In the genomic region with DNA sequence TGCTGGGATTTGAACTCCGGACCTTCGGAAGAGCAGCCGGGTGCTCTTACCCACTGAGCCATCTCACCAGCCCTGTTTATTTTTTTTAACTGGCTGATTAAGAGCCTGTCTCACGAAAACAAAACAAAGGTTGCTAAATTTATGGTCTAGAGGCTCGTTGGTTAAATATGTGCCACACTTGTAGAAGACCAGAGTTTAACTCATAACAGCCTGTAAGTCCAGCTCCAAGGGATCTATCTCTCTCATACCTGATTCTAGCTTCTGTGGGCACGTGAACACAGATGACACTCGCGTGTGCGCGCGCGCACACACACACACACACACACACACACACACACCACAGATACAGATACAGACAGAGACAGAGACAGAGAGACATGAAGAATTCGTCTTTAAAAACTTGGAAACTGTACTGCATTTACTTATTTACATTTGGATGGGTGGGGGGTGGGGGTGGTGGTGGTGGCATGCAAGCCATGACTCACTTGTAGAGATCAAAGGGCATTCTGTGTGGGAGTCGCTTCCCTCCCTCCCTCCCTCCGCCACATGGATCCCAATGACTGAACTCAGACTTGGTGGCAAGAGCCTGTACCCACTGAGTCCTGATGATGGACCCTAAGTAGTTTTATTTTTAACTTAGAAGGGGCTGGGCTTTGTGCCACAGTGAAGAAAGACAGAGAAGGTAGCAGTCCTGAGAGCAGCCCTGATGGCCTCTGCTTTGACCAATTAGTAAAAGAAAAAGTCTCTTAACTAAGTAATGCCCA, we compare ENCODE assay signal across 22 mouse cellular contexts. TPM values are rescaled to one million over a fixed set of nuclear protein-coding genes. Genes with fewer than 3 reads are reported as not detected.
A peak's percentile ranks its signal among the peaks of the same experiment; 100 is the strongest.
DNase-seq lines count a peak whose midpoint lies in the region; ATAC-seq and TF ChIP-seq lines count a peak whose summit lies in the region.
"Had no signal": no experiment of that assay in that cellular context is flagged by ENCODE, and none has a peak within 500 bp of the region (broad histone marks: within the 10 kb centered on the region; RNA-seq: fewer than 3 reads in every experiment).

No protein-coding gene starts in this region.

- ATAC-seq in intestine, embryonic 15.5 days = peak; percentile 71
- peak; percentile 88 for ATAC-seq in liver, postnatal 0 days
- ATAC-seq: CD4-positive, CD25-positive, alpha-beta regulatory T cell, adult 4 months; inflammation-experienced regulatory T-cells, adult 6 months had no signal

- H3K27ac ChIP-seq in kidney, adult 2 months (ENCODE audit: insufficient read depth, low read depth, low read length) = no peak overlapping the region
- H3K27ac ChIP-seq in ES-Bruce4 (ENCODE audit: insufficient read depth, low read length) = peak overlapping the region; percentile 59; the same call in 1 of the 2 replicates
- no peak overlapping the region for H3K27ac ChIP-seq in intestine, embryonic 15.5 days
- no peak overlapping the region for H3K27ac ChIP-seq in liver, postnatal 0 days (ENCODE audit: low read depth)
- H3K27ac ChIP-seq: forebrain, embryonic 12.5 days; neural tube, embryonic 12.5 days had no signal

- 45% methylated on average over 15 of the region's 15 CpGs for WGBS in kidney, adult 2 months
- 63% methylated on average over 15 of the region's 15 CpGs for WGBS in intestine, embryonic 15.5 days
- WGBS in liver, postnatal 0 days (ENCODE audit: insufficient replicate concordance) = 78% methylated on average over 15 of the region's 15 CpGs

- TF ChIP-seq POLR2A in kidney, adult 2 months (IDR thresholded peaks at IDR 0.05; ENCODE audit: low read depth, low read length) = no peak
- no peak for TF ChIP-seq POLR2A in ES-Bruce4 (IDR thresholded peaks at IDR 0.05; ENCODE audit: insufficient read depth, low read length)

- TF ChIP-seq EP300 in ES-Bruce4 (IDR thresholded peaks at IDR 0.05; ENCODE audit: insufficient read depth, low read depth, low read length) = no peak
- no peak for TF ChIP-seq EP300 in liver, postnatal 0 days (IDR thresholded peaks at IDR 0.05; ENCODE audit: low read depth)

- no peaks in the 10 kb centered on the region for H3K4me1 ChIP-seq in kidney, adult 2 months (ENCODE audit: control insufficient read depth, insufficient read depth, low read length)
- H3K4me1 ChIP-seq in ES-Bruce4 (ENCODE audit: control insufficient read depth, insufficient read depth, low read length) = peaks cover 9% of the 10 kb centered on the region
- peaks cover 12% of the 10 kb centered on the region for H3K4me1 ChIP-seq in intestine, embryonic 15.5 days (replicated peaks)
- peaks cover 4% of the 10 kb centered on the region; the same call in 1 of the 2 replicates for H3K4me1 ChIP-seq in liver, postnatal 0 days (ENCODE audit: insufficient read depth)

- no peak overlapping the region for H3K9ac ChIP-seq in ES-Bruce4 (ENCODE audit: low read depth, poor library complexity, severe bottlenecking)
- no peak overlapping the region for H3K9ac ChIP-seq in intestine, embryonic 15.5 days
- no peak overlapping the region for H3K9ac ChIP-seq in liver, postnatal 0 days (replicated peaks)
- H3K9ac ChIP-seq: forebrain, embryonic 12.5 days; neural tube, embryonic 12.5 days had no signal

- no peaks in the 10 kb centered on the region for H3K9me3 ChIP-seq in ES-Bruce4 (replicated peaks; ENCODE audit: control insufficient read depth, insufficient read depth, low read length, poor library complexity, severe bottlenecking)
- H3K9me3 ChIP-seq in intestine, embryonic 15.5 days = no peaks in the 10 kb centered on the region
- no peaks in the 10 kb centered on the region for H3K9me3 ChIP-seq in liver, postnatal 0 days (ENCODE audit: low read length)
- H3K9me3 ChIP-seq: forebrain, embryonic 12.5 days; neural tube, embryonic 12.5 days had no signal

- H3K27me3 ChIP-seq in kidney, adult 2 months (replicated peaks; ENCODE audit: control insufficient read depth, insufficient read depth, low read length) = no peaks in the 10 kb centered on the region
- no peaks in the 10 kb centered on the region for H3K27me3 ChIP-seq in ES-Bruce4 (ENCODE audit: control insufficient read depth, insufficient read depth, low read length, poor library complexity, severe bottlenecking)
- no peaks in the 10 kb centered on the region for H3K27me3 ChIP-seq in intestine, embryonic 15.5 days (replicated peaks)
- H3K27me3 ChIP-seq in liver, postnatal 0 days (ENCODE audit: insufficient read depth, low read length) = no peaks in the 10 kb centered on the region
- H3K27me3 ChIP-seq: forebrain, embryonic 12.5 days; neural tube, embryonic 12.5 days had no signal

- TF ChIP-seq CTCF in kidney, adult 2 months (conservative IDR thresholded peaks at IDR 0.05; ENCODE audit: insufficient read depth, insufficient read length, low read depth, low read length) = no peak
- no peak for TF ChIP-seq CTCF in ES-Bruce4 (IDR thresholded peaks at IDR 0.05; ENCODE audit: low read depth, low read length)
- no peak for TF ChIP-seq CTCF in liver, postnatal 0 days (IDR thresholded peaks at IDR 0.05; ENCODE audit: low read depth)

- no peaks in the 10 kb centered on the region for H3K36me3 ChIP-seq in kidney, adult 2 months (ENCODE audit: control insufficient read depth, insufficient read depth, low read length)
- H3K36me3 ChIP-seq in ES-Bruce4 (ENCODE audit: control insufficient read depth, insufficient read depth, low read length, poor library complexity, severe bottlenecking) = no peaks in the 10 kb centered on the region
- H3K36me3 ChIP-seq in intestine, embryonic 15.5 days = no peaks in the 10 kb centered on the region
- H3K36me3 ChIP-seq in liver, postnatal 0 days (replicated peaks; ENCODE audit: insufficient read depth, low read length) = no peaks in the 10 kb centered on the region
- H3K36me3 ChIP-seq: forebrain, embryonic 12.5 days; neural tube, embryonic 12.5 days had no signal

- H3K4me2 ChIP-seq in intestine, embryonic 15.5 days (replicated peaks) = no peak overlapping the region
- H3K4me2 ChIP-seq in liver, postnatal 0 days (ENCODE audit: low read depth, low read length) = no peak overlapping the region
- H3K4me2 ChIP-seq: forebrain, embryonic 12.5 days; neural tube, embryonic 12.5 days had no signal

- peak; percentile 49 for DNase-seq in kidney, adult 2 months
- DNase-seq in kidney, adult 18-20 months = no peak
- DNase-seq in liver, postnatal 0 days = no peak
- DNase-seq in retina, postnatal 1 day = no peak
- DNase-seq in adrenal gland, adult (ENCODE audit: inconsistent age in 2 of 2, low spot score in 1 of 2) = no peak
- no peak for DNase-seq in cerebellum, adult 9-11 months
- DNase-seq: cerebellum, adult 11-12 months; heart, adult 11 months; thymus, postnatal 14 days had no signal

- H3K4me3 ChIP-seq in kidney, adult 2 months (ENCODE audit: insufficient read depth, low read depth, low read length) = no peak overlapping the region
- H3K4me3 ChIP-seq in ES-Bruce4 (ENCODE audit: low read depth, low read length) = no peak overlapping the region
- no peak overlapping the region for H3K4me3 ChIP-seq in intestine, embryonic 15.5 days (replicated peaks)
- H3K4me3 ChIP-seq in liver, postnatal 0 days (ENCODE audit: low read depth, low read length) = no peak overlapping the region
- H3K4me3 ChIP-seq: forebrain, embryonic 12.5 days; neural tube, embryonic 12.5 days had no signal

RNA-seq across cellular contexts. Expression of gene Smndc1, which starts 23.4 kb away (rescaled TPM):
- polyA plus RNA-seq in kidney, adult 2 months (2012; rRNA removed) = 3.4 and 5.9 TPM in 2 replicates
- polyA plus RNA-seq in ES-Bruce4 (2011; ENCODE audit: insufficient read depth, insufficient read length, low read depth, missing spikeins) = 72.0 and 77.6 TPM in 2 replicates
- 42.0 and 42.7 TPM in 2 replicates for polyA plus RNA-seq in intestine, embryonic 15.5 days (2015; fragmentation: Nextera tagmentation; extraction: Ambion mirVana)
- polyA plus RNA-seq in liver, postnatal 0 days (2015; fragmentation: Nextera tagmentation; extraction: Ambion mirVana) = 18.9 and 21.7 TPM in 2 replicates

RNA-seq across cellular contexts. Expression of gene Gm10197, which starts 42.2 kb away (rescaled TPM):
- not detected in 2 replicates for polyA plus RNA-seq in kidney, adult 2 months (2012; rRNA removed)
- polyA plus RNA-seq in ES-Bruce4 (2011; ENCODE audit: insufficient read depth, insufficient read length, low read depth, missing spikeins) = not detected in 2 replicates
- 1.4 TPM in 1 of 2 replicates, not detected in the other for polyA plus RNA-seq in intestine, embryonic 15.5 days (2015; fragmentation: Nextera tagmentation; extraction: Ambion mirVana)
- not detected in 2 replicates for polyA plus RNA-seq in liver, postnatal 0 days (2015; fragmentation: Nextera tagmentation; extraction: Ambion mirVana)
- polyA plus RNA-seq: brain, embryonic 14.5 days; CD4-positive, CD25-positive, alpha-beta regulatory T cell, adult 4 months; cortical plate, adult 2 months; embryonic facial prominence, embryonic 14.5 days; inflammation-experienced regulatory T-cells, adult 6 months; limb, embryonic 14.5 days; lung, embryonic 16.5 days; midbrain, postnatal 0 days; neural tube, embryonic 12.5 days; small intestine, adult 2 months had no signal
